ENCODE assay signal across 21 mouse cellular contexts in the genomic region with DNA sequence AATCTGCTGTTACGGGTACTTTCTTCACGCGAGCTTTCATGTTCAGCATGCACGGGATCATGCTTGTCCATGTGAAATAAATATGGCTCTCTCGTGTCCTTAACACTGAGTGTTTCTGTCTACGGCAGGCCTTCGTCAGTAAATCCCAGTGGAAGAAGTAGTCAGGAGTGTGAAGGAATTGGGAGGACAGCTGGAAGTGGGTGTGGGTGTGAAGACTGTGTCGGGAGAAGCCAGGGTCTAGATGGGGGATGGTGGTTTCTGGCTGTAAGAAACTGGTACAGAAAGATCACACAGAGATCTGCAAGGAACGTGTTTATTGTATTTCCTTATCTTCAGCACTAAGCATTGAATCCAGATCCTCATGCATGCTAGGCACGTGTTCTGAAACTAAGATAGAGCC.
DNase-seq lines count a peak whose midpoint lies in the region; ATAC-seq and TF ChIP-seq lines count a peak whose summit lies in the region.
"Had no signal": no experiment of that assay in that cellular context is flagged by ENCODE, and none has a peak within 500 bp of the region (broad histone marks: within the 10 kb centered on the region; RNA-seq: fewer than 3 reads in every experiment).

No protein-coding gene starts in this region.

- no peak overlapping the region for H3K9ac ChIP-seq in midbrain, embryonic 14.5 days (replicated peaks; ENCODE audit: low read length)
- H3K9ac ChIP-seq: forebrain, embryonic 13.5 days; hindbrain, embryonic 14.5 days; intestine, embryonic 15.5 days; kidney, embryonic 15.5 days; liver, embryonic 15.5 days; midbrain, embryonic 13.5 days; neural tube, embryonic 15.5 days had no signal

- no peak overlapping the region for H3K4me3 ChIP-seq in left cerebral cortex, adult 2 months
- no peak overlapping the region for H3K4me3 ChIP-seq in midbrain, embryonic 14.5 days (replicated peaks; ENCODE audit: low read depth, low read length)
- H3K4me3 ChIP-seq: forebrain, embryonic 13.5 days; heart, embryonic 10.5 days; intestine, embryonic 15.5 days; kidney, embryonic 15.5 days; liver, embryonic 15.5 days; midbrain, embryonic 13.5 days; myocyte; neural tube, embryonic 15.5 days had no signal

- H3K27ac ChIP-seq in left cerebral cortex, adult 2 months: peak overlapping the region; percentile 69
- no peak overlapping the region for H3K27ac ChIP-seq in midbrain, embryonic 14.5 days (replicated peaks; ENCODE audit: low read depth, low read length)
- H3K27ac ChIP-seq: forebrain, embryonic 13.5 days; heart, embryonic 10.5 days; hindbrain, embryonic 14.5 days; intestine, embryonic 15.5 days; kidney, embryonic 15.5 days; liver, embryonic 15.5 days; midbrain, embryonic 13.5 days; neural tube, embryonic 15.5 days had no signal

- H3K4me2 ChIP-seq in midbrain, embryonic 14.5 days (ENCODE audit: low read length): no peak overlapping the region
- H3K4me2 ChIP-seq: forebrain, embryonic 13.5 days; hindbrain, embryonic 14.5 days; intestine, embryonic 15.5 days; kidney, embryonic 15.5 days; liver, embryonic 15.5 days; midbrain, embryonic 13.5 days; neural tube, embryonic 15.5 days had no signal

- H3K27me3 ChIP-seq in midbrain, embryonic 14.5 days (ENCODE audit: control insufficient read depth, insufficient read depth, low read length): no peaks in the 10 kb centered on the region
- H3K27me3 ChIP-seq: forebrain, embryonic 13.5 days; intestine, embryonic 15.5 days; kidney, embryonic 15.5 days; liver, embryonic 15.5 days; midbrain, embryonic 13.5 days; neural tube, embryonic 15.5 days had no signal

- no peaks in the 10 kb centered on the region for H3K4me1 ChIP-seq in midbrain, embryonic 14.5 days (ENCODE audit: control insufficient read depth, insufficient read depth, low read length)
- H3K4me1 ChIP-seq: forebrain, embryonic 13.5 days; intestine, embryonic 15.5 days; kidney, embryonic 15.5 days; liver, embryonic 15.5 days; neural tube, embryonic 15.5 days had no signal

- no peak for TF ChIP-seq CTCF in left cerebral cortex, adult 2 months (IDR thresholded peaks at IDR 0.05)

- H3K9me3 ChIP-seq in midbrain, embryonic 14.5 days (ENCODE audit: control insufficient read depth, low read length): no peaks in the 10 kb centered on the region
- H3K9me3 ChIP-seq: forebrain, embryonic 13.5 days; heart, embryonic 10.5 days; intestine, embryonic 15.5 days; kidney, embryonic 15.5 days; liver, embryonic 15.5 days; midbrain, embryonic 13.5 days; neural tube, embryonic 15.5 days had no signal

- DNase-seq in right cerebral cortex, adult 18-20 months: peak; percentile 91
- DNase-seq in right cerebral cortex, postnatal 4 days: no peak
- peak; percentile 57 to 70 for DNase-seq in left cerebral cortex, adult 2 months (ENCODE audit: extremely low spot score in 1 of 2, low spot score in 2 of 2)
- peak; percentile 81 to 82 for DNase-seq in right cerebral cortex, adult 2 months (ENCODE audit: low spot score in 2 of 2)
- no peak for DNase-seq in midbrain, embryonic 14.5 days
- DNase-seq in spleen, adult 12 weeks (ENCODE audit: low spot score): no peak
- DNase-seq in kidney, postnatal 14 days: no peak
- DNase-seq: cerebellum, adult 11 months; cerebellum, postnatal 14 days; heart, postnatal 14 days; thymus, postnatal 4 days had no signal

- intact Hi-C loops in left cerebral cortex, adult 2 months (cut with DNase I): no loop called here

- no peaks in the 10 kb centered on the region for H3K36me3 ChIP-seq in midbrain, embryonic 14.5 days (ENCODE audit: control insufficient read depth, insufficient read depth, low read length)
- H3K36me3 ChIP-seq: heart, embryonic 10.5 days; intestine, embryonic 15.5 days; kidney, embryonic 15.5 days; liver, embryonic 15.5 days; midbrain, embryonic 13.5 days; neural tube, embryonic 15.5 days had no signal

- WGBS in midbrain, embryonic 14.5 days: 64% methylated on average over 10 of the region's 10 CpGs

- ATAC-seq in midbrain, embryonic 14.5 days (ENCODE audit: low FRiP score, low TSS enrichment): no peak
- ATAC-seq: forebrain, embryonic 13.5 days; intestine, embryonic 15.5 days; lung, postnatal 0 days had no signal

Comparison
In these comparisons a context has a peak if more than half of its experiments do, and no peak if none do; other contexts are left out.
1. DNase-seq: peak in right cerebral cortex, adult 18-20 months (single experiment), left cerebral cortex, adult 2 months (2 of 2) and right cerebral cortex, adult 2 months (2 of 2); none in right cerebral cortex, postnatal 4 days (single experiment), midbrain, embryonic 14.5 days (single experiment), spleen, adult 12 weeks (single experiment) and kidney, postnatal 14 days (single experiment).